Comparison of ENCODE assay signal across 29 mouse cellular contexts in the genomic region with DNA sequence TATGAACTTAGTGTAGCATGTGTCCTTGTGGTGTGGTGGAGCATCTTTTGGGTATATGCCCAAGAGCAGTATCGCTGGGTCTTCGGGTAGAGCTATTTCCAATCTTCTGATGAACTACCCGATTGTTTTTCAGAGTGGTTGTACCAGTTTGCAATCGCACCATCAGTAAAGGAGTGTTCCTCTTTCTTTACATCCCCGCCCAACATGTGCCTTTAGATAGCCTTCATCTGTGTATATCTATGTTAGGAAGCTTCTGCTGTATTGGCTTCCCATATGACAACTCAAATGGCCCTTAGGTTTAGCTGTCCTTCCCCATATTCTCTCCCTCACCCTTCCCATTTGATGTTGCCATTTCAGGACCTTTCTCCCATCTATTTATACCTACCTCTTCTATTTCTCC. TPM values are rescaled to one million over a fixed set of nuclear protein-coding genes. Genes with fewer than 3 reads are reported as not detected.
"Had no signal": no experiment of that assay in that cellular context is flagged by ENCODE, and none has a peak within 500 bp of the region (broad histone marks: within the 10 kb centered on the region; RNA-seq: fewer than 3 reads in every experiment).

No protein-coding gene starts in this region.

- H3K27me3 ChIP-seq: heart, embryonic 13.5 days; heart, embryonic 15.5 days; hindbrain, embryonic 13.5 days; hindbrain, embryonic 15.5 days; kidney, embryonic 15.5 days; limb, embryonic 12.5 days had no signal

- H3K4me3 ChIP-seq: gastrocnemius, adult 2 months; heart, adult 2 months; heart, embryonic 13.5 days; heart, embryonic 15.5 days; hindbrain, embryonic 13.5 days; hindbrain, embryonic 15.5 days; kidney, embryonic 15.5 days; layer of hippocampus, adult 2 months; left cerebral cortex, adult 2 months; limb, embryonic 10.5 days; limb, embryonic 12.5 days had no signal

- H3K4me2 ChIP-seq: heart, embryonic 11.5 days; heart, embryonic 13.5 days; heart, embryonic 15.5 days; hindbrain, embryonic 13.5 days; hindbrain, embryonic 15.5 days; kidney, embryonic 15.5 days; limb, embryonic 12.5 days had no signal

- H3K9me3 ChIP-seq: heart, embryonic 13.5 days; heart, embryonic 15.5 days; hindbrain, embryonic 13.5 days; hindbrain, embryonic 15.5 days; kidney, embryonic 15.5 days; limb, embryonic 10.5 days; limb, embryonic 12.5 days had no signal

- ATAC-seq: hindbrain, postnatal 0 days; intestine, embryonic 16.5 days had no signal

- DNase-seq: gastrocnemius, adult 2 months; gastrocnemius, postnatal 10 days; gastrocnemius, postnatal 36 days; heart, adult 11 months; heart, adult 2 months; heart, postnatal 14 days; heart, postnatal 36 days; kidney, adult 11 months; kidney, adult 2 months; kidney, adult 9 months; kidney, postnatal 14 days; kidney, postnatal 4 days had no signal

- H3K36me3 ChIP-seq: heart, embryonic 13.5 days; heart, embryonic 15.5 days; hindbrain, embryonic 13.5 days; hindbrain, embryonic 15.5 days; kidney, embryonic 15.5 days; limb, embryonic 10.5 days; limb, embryonic 12.5 days had no signal

- H3K4me1 ChIP-seq: heart, embryonic 15.5 days; hindbrain, embryonic 13.5 days; hindbrain, embryonic 15.5 days; kidney, embryonic 15.5 days; limb, embryonic 12.5 days had no signal

- H3K9ac ChIP-seq: heart, embryonic 13.5 days; heart, embryonic 15.5 days; hindbrain, embryonic 13.5 days; hindbrain, embryonic 15.5 days; kidney, embryonic 15.5 days; limb, embryonic 12.5 days had no signal

- H3K27ac ChIP-seq: gastrocnemius, adult 2 months; heart, adult 2 months; heart, embryonic 13.5 days; heart, embryonic 15.5 days; hindbrain, embryonic 13.5 days; hindbrain, embryonic 15.5 days; hindbrain, postnatal 0 days; kidney, embryonic 15.5 days; kidney, postnatal 0 days; layer of hippocampus, adult 2 months; left cerebral cortex, adult 2 months; limb, embryonic 10.5 days; limb, embryonic 12.5 days had no signal

RNA-seq across cellular contexts. Expression of gene Trim43a, which starts 46.6 kb away (rescaled TPM):
- total RNA-seq: gastrocnemius, postnatal 10 days; hematopoietic stem cell, adult 5-6 weeks; hindbrain, postnatal 0 days had no signal
- polyA plus RNA-seq: gonadal fat pad, adult 2 months; heart, adult 2 months; hindbrain, embryonic 11.5 days; intestine, embryonic 16.5 days; kidney, adult 2 months; kidney, postnatal 0 days; limb, embryonic 12.5 days; liver, adult 2 months had no signal
